Mouse (Mus musculus) forebrain, embryonic 15.5 days (tissue): ENCODE data around the gene Serpina3b. TPM values are rescaled to one million over a fixed set of nuclear protein-coding genes. Genes with fewer than 3 reads are reported as not detected.
"Not testable (repeated sequence)": the region's sequence is repeated elsewhere in the genome, so short reads cannot be mapped to it uniquely, and the experiment has no call there.

Experiments
- ATAC-seq: fragments of 200-750 bp; cut with Nextera tagmentation; replicated peaks from 2 replicates; pipeline ENCODE4 v1.8.0; 2017; ENCODE audit warnings: mild to moderate bottlenecking, moderate TSS enrichment, moderate library complexity
- H3K27ac ChIP-seq: fragments of 300-500 bp; sonication (generic); replicated peaks from 2 replicates; pipeline ENCODE4 v1.5.1; 2015; ENCODE audit warnings: mild to moderate bottlenecking, inconsistent platforms
- H3K27me3 ChIP-seq: fragments of 300-500 bp; sonication (generic); 2 replicates; pipeline ENCODE4 v1.6.1; 2015; ENCODE audit warnings: inconsistent platforms
- H3K36me3 ChIP-seq: fragments of 300-500 bp; sonication (generic); 2 replicates; pipeline ENCODE4 v1.6.1; 2015; ENCODE audit warnings: mild to moderate bottlenecking, inconsistent platforms
- H3K4me1 ChIP-seq: fragments of 300-500 bp; sonication (generic); 2 replicates; pipeline ENCODE4 v1.6.1; 2015; ENCODE audit warnings: inconsistent platforms
- H3K4me2 ChIP-seq: fragments of 300-500 bp; sonication (generic); replicated peaks from 2 replicates; pipeline ENCODE4 v1.6.1; 2015; ENCODE audit warnings: mild to moderate bottlenecking, inconsistent platforms
- H3K4me3 ChIP-seq: fragments of 300-500 bp; sonication (generic); 2 replicates; pipeline ENCODE4 v1.5.1; 2015; ENCODE audit warnings: mild to moderate bottlenecking, inconsistent platforms
- H3K9ac ChIP-seq: fragments of 300-500 bp; sonication (generic); replicated peaks from 2 replicates; pipeline ENCODE4 v1.6.1; 2015; ENCODE audit warnings: mild to moderate bottlenecking, inconsistent platforms
- H3K9me3 ChIP-seq: fragments of 300-500 bp; sonication (generic); 2 replicates; pipeline ENCODE4 v1.6.1; 2016; ENCODE audit warnings: inconsistent platforms
- WGBS: fragments of 180-500 bp; shearing (Covaris S2); methylation state at CpG from one replicate; pipeline ENCODE4 v1.1.7; 2015; ENCODE audit warnings: mixed read lengths; 5-methylcytosine and 5-hydroxymethylcytosine counted together
- polyA plus RNA-seq: library from polyadenylated mRNA; unstranded; fragments of >200 nt; fragmentation: Nextera tagmentation; extraction: Ambion mirVana; gene quantifications from 2 replicates; pipeline ENCODE4 v1.2.1, GENCODE M21; 2015

Serpina3b gene
- polyA plus RNA-seq = not detected in 2 replicates

DNA sequence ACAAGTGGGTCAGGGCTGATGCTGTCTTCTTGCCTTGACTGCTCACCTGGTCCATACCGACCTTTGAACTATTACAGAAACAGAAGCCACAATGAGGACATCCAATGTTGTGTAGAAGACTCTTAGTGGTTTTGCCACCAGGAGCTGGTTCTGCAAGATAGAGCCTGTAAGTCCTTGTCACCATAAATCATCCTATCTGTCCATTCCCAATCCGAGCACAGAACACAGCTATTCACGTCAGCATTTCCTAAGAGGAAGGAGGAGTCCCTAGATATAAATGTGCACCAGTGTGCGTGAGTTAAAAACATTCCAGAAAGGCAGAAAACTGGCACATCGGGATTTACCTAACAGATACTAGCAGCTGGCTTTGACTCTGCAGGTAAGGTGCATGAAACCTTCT lies at the start of gene Serpina3b:
Gene Serpina3b (plus strand): TSS at position 301 of the 400 bp plus-strand sequence.
- Histone ChIP-seq H3K4me3 (no peak within 1 kb of the TSS), H3K9me3 (no peaks in the 10 kb centered on the region), H3K4me1 (no peaks in the 10 kb centered on the region), H3K27ac (no peak within 1 kb of the TSS), H3K27me3 (no peaks in the 10 kb centered on the region), H3K4me2 (no peak within 1 kb of the TSS), H3K36me3 (no peaks in the 10 kb centered on the region), H3K9ac (no peak within 1 kb of the TSS)
- ATAC-seq = no peak
- WGBS = 88% methylated on average over 5 of the region's 5 CpGs

DNA sequence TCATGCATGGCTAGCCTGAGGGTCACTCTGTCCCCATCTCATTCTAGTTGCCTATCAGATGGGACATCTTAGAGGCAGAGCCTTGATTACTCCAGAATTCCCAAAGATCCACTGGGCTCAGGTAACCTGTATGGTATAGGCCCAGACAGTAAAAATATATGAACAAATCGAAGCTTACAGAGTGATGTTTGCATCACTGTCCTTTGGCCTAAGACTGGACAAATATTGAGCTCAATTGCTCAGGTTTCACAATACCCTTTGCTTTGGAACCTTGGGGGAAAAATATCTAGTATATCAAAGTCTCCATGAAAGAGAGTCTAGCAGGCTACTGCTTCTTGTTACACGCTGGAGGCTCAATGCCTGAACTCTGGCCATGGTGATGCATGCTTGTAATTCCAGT lies 37.7 kb upstream of the Serpina3b start:
- no peak overlapping the region for H3K4me3 ChIP-seq
- H3K4me2 ChIP-seq = no peak overlapping the region
- WGBS = 85% methylated on average over 2 of the region's 2 CpGs
- H3K4me1 ChIP-seq = no peaks in the 10 kb centered on the region
- H3K27me3 ChIP-seq = no peaks in the 10 kb centered on the region
- no peak overlapping the region for H3K9ac ChIP-seq
- no peak for ATAC-seq
- no peak overlapping the region for H3K27ac ChIP-seq
- no peaks in the 10 kb centered on the region for H3K36me3 ChIP-seq
- no peaks in the 10 kb centered on the region for H3K9me3 ChIP-seq

DNA sequence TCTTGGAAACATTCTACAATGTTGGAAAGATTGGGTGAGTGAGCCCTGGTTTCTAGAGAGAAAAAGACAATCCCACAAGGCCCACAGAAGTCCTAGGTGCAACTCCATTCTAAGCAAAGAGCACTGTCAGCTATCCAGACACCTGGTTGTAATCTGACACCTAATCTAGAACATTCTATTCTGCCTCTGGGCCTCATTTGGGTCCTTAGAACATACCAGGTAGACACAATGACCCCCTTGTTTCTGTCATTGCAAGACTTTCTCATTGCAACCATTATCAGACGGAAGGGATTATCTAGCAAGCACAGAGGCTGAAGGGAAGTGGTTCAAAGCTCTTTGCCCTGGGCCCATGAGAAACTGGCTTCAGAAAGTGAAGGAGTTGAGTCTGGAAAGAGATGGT lies 36.5 kb upstream of the Serpina3b start:
- no peaks in the 10 kb centered on the region for H3K4me1 ChIP-seq
- H3K4me3 ChIP-seq = no peak overlapping the region
- no peaks in the 10 kb centered on the region for H3K27me3 ChIP-seq
- no peak overlapping the region for H3K9ac ChIP-seq
- 82% methylated on average over 1 of the region's 1 CpGs for WGBS
- no peak for ATAC-seq
- H3K4me2 ChIP-seq = no peak overlapping the region
- no peak overlapping the region for H3K27ac ChIP-seq
- no peaks in the 10 kb centered on the region for H3K9me3 ChIP-seq
- no peaks in the 10 kb centered on the region for H3K36me3 ChIP-seq

DNA sequence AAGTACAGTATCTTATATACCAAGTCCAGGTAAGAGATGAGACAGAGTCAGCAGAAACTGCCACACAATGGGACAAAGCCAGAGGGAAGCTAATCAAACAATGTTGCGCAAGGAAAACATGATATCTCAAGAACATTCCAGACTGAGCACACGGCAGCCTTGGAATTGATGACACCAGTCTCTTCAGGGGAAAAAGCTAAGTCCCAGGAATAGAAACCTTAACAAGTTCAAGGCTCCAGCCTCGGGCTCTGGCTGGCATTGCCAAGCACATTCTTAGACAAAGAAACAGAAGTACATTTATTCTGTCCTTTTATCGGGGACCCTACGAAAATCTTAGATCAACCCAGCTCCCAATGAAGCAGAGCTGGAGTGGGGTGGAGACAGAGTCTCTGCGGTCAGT lies 27.0 kb upstream of the Serpina3b start, which contains the start of gene Serpina5:
Gene Serpina5 (plus strand): TSS at position 346 of the 400 bp plus-strand sequence.
- Histone ChIP-seq H3K4me3 (no peak within 1 kb of the TSS), H3K27me3 (no peaks in the 10 kb centered on the region), H3K9ac (no peak within 1 kb of the TSS), H3K4me2 (no peak within 1 kb of the TSS), H3K36me3 (no peaks in the 10 kb centered on the region), H3K9me3 (no peaks in the 10 kb centered on the region), H3K4me1 (no peaks in the 10 kb centered on the region), H3K27ac (no peak within 1 kb of the TSS)
- no peak for ATAC-seq
- 93% methylated on average over 6 of the region's 6 CpGs for WGBS

DNA sequence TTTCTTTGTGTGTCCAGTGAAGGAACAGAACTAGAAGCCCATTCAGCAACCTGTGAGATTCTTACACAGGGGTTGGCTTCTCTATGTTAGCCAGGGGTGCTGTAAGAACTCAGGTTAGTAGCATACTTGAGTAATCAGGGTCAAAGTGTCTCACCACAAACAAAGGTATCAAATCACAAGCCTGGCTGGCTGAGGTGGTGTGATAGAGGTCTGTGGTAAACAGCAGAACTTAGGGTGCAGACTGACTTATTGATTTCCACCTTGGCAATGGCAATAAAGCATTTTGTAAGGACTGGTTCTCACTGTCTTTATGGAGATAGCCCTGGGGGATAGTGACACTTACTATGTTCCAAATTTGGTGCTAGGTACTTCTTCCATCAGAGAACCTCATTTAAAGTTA lies 21.9 kb upstream of the Serpina3b start:
- H3K4me2 ChIP-seq = no peak overlapping the region
- H3K36me3 ChIP-seq = no peaks in the 10 kb centered on the region
- no peaks in the 10 kb centered on the region for H3K4me1 ChIP-seq
- no peak overlapping the region for H3K9ac ChIP-seq
- no peaks in the 10 kb centered on the region for H3K27me3 ChIP-seq
- no peak for ATAC-seq
- no peaks in the 10 kb centered on the region for H3K9me3 ChIP-seq
- H3K27ac ChIP-seq = no peak overlapping the region
- H3K4me3 ChIP-seq = no peak overlapping the region

DNA sequence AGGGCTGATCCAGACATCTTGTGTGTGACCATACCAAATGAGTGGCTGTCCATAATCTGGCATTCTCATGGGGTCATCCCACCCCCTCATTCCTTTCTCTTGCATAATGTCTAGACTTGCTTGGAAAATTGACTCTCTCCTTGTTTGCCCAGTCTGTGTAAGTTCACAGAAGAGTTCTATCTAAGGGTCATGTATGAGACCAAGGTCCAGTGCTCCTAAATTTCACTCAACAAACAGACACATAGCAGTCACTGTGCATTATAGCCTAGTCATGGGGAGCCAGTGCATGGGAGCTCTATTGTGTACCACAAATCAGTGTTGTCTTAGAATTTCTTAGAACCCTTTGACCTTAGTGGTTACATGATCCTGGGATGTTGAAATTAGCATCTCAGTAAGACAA lies 20.9 kb upstream of the Serpina3b start:
- no peaks in the 10 kb centered on the region for H3K27me3 ChIP-seq
- ATAC-seq = no peak
- no peak overlapping the region for H3K4me3 ChIP-seq
- H3K27ac ChIP-seq = no peak overlapping the region
- no peaks in the 10 kb centered on the region for H3K36me3 ChIP-seq
- H3K9me3 ChIP-seq = no peaks in the 10 kb centered on the region
- no peak overlapping the region for H3K4me2 ChIP-seq
- H3K9ac ChIP-seq = no peak overlapping the region
- H3K4me1 ChIP-seq = no peaks in the 10 kb centered on the region

DNA sequence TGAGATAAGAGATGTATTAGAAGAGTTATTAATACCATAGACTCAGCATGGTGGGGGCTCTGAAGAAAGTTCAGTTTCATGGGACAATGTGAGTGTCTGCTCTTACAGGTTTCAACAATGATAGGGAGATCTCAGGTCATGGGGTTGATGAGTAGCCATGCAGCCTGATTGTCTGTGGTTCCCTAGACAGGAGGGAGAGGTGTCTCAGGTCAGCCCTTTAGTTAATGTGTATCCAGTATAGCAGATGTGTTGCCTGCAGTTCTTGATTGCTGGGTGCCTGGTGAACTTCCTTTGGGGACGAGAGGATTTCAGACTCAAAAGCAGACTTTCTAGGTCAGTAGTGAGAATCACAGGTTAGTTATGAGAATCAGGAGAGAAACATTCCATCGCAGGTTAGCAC lies 19.3 kb upstream of the Serpina3b start:
- H3K4me1 ChIP-seq = no peaks in the 10 kb centered on the region
- no peaks in the 10 kb centered on the region for H3K9me3 ChIP-seq
- no peaks in the 10 kb centered on the region for H3K27me3 ChIP-seq
- WGBS = 79% methylated on average over 2 of the region's 2 CpGs
- H3K36me3 ChIP-seq = no peaks in the 10 kb centered on the region
- H3K9ac ChIP-seq = no peak overlapping the region
- no peak for ATAC-seq
- no peak overlapping the region for H3K4me2 ChIP-seq
- no peak overlapping the region for H3K4me3 ChIP-seq
- H3K27ac ChIP-seq = no peak overlapping the region

DNA sequence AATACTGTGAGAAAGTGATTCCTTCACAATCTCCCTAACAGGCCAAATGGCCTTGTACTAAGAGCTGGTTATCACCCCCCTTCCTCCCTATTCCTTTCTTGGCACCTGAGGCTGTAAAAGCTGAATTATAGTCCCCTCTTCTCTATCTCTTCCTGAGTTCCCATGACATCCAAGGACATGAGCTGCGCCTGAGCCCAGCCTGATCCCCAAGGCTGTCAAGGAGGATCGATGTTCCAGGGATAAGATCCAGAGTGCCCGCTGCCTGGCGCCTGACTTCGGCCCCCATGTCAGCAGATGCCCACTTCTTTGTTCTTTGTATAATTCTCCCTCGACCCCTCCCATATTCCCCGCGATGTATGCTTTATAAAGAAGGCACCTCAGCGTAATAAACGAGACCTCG lies 15.5 kb upstream of the Serpina3b start, which contains the start of gene Serpina3a:
Gene Serpina3a (plus strand): TSS at position 392 of the 400 bp plus-strand sequence.
- ATAC-seq, H3K9me3 ChIP-seq: not testable (repeated sequence)
- WGBS = 86% methylated on average over 11 of the region's 11 CpGs

DNA sequence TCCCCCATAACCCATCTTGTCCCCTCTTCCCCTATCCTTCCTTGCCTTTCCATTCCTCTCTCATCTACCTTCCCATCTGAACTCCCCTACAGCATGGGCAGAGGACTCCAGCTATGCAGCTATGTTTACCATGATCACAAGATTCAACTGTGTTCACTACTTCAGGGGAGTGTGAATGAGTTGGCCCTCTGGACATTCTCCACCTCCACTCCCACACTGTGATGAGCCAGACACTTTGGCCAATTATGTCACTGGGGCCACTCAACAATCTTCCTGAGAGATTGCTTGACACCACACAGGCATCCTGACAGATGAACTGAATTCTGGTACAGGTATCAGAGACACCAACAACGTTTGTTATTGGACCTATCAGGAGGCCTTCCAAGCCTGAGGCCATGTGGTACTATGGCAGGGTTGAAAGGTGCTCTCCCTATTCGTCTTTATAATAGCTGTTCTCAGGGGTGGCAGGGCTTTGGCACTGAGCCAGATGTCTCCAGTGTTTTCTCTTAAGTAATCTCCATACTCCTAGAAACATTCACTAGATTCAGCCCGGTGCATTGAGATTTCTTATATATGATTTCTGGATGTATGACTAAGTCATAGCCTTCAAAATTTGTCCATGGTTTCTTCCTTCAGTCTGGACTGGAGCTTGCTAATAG lies 12.7 kb upstream of the Serpina3b start:
- Histone ChIP-seq H3K36me3 (no peaks in the 10 kb centered on the region), H3K4me1 (no peaks in the 10 kb centered on the region), H3K9me3 (no peaks in the 10 kb centered on the region), H3K9ac (no peak overlapping the region), H3K27ac (no peak overlapping the region), H3K4me2 (no peak overlapping the region), H3K27me3 (no peaks in the 10 kb centered on the region), H3K4me3 (no peak overlapping the region)
- no peak for ATAC-seq
- WGBS = 52% methylated on average over 3 of the region's 3 CpGs

More for the DNA sequence above, 15.5 kb upstream of the Serpina3b start, which contains the start of gene Serpina3a:
- not testable (repeated sequence) for H3K27me3 ChIP-seq, H3K4me3 ChIP-seq, H3K4me1 ChIP-seq, H3K27ac ChIP-seq, H3K9ac ChIP-seq, H3K36me3 ChIP-seq, H3K4me2 ChIP-seq

DNA sequence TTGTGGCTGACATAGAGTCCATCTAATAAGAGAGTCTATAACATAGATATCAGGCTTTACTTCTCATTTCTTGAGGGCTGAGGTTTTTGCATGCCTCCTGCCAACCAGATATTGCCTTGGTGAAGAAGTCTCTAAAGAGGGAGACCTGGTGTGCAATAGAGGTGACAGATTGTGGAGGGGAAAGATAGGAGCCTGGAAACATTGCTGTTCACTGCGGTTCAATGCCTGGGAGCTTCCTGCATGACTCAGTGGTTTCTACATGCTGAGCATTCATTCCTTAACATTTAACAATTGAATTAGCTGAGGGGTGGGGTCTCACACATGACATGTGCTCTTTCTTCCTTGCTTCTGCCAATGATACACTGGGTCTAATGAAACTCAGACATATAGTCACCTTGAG lies 4.7 kb upstream of the Serpina3b start:
- WGBS = 90% methylated on average over 1 of the region's 1 CpGs
- no peak for ATAC-seq
- Histone ChIP-seq H3K4me3 (no peak overlapping the region), H3K4me2 (no peak overlapping the region), H3K27me3 (no peaks in the 10 kb centered on the region), H3K9ac (no peak overlapping the region), H3K36me3 (no peaks in the 10 kb centered on the region), H3K4me1 (no peaks in the 10 kb centered on the region), H3K27ac (no peak overlapping the region), H3K9me3 (no peaks in the 10 kb centered on the region)

DNA sequence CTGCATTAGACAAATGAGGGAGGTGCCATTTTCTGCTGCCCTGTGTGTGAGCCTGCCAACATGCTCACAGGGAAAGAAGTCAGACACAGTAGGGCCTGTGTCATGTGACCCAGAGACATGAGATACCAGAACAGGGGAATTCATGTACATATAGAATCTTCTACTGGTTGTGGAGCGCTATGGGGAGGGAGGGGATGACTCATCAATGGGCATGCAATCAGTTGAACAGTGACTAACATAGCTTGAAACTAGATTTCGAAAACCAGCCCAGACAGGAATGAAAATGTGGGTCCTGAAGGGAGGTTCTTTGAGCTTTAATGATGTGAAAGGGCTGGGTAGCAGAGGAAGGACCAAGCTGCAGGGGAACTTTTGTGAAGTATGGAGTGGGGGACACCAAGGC lies 3.8 kb upstream of the Serpina3b start:
- Histone ChIP-seq H3K27me3 (no peaks in the 10 kb centered on the region), H3K4me1 (no peaks in the 10 kb centered on the region), H3K9ac (no peak overlapping the region), H3K27ac (no peak overlapping the region), H3K9me3 (no peaks in the 10 kb centered on the region), H3K4me3 (no peak overlapping the region), H3K36me3 (no peaks in the 10 kb centered on the region), H3K4me2 (no peak overlapping the region)
- no peak for ATAC-seq
- WGBS = 82% methylated on average over 2 of the region's 2 CpGs

DNA sequence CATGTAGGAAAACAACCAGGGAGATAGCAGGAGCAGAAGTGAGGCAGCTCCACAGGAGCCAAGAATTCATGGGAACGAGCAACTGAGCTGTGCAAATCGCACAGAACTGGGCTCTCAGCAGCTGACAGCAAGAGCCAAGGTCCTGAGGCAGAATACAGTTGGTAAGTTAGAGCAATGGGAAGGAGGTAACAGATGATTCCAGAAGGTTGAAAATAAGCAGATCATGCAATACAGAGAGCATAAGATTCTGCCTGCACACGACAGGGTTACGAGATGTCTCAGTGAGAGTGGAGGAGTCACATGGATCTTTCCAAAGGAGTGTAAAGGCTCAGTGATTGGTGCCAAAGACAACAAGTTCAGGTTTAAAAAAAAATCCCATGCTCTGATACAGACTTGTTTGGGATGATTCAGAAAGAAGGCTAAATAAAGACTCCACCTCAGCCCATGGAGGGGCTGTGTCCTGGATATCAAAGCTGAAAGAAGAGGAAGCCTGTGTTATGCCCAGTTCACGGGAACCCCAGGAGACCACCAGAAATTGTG lies 2.7 kb upstream of the Serpina3b start:
- Histone ChIP-seq H3K9me3 (no peaks in the 10 kb centered on the region), H3K4me1 (no peaks in the 10 kb centered on the region), H3K9ac (no peak overlapping the region), H3K4me3 (no peak overlapping the region), H3K4me2 (no peak overlapping the region), H3K27ac (no peak overlapping the region), H3K27me3 (no peaks in the 10 kb centered on the region), H3K36me3 (no peaks in the 10 kb centered on the region)
- 83% methylated on average over 5 of the region's 5 CpGs for WGBS
- ATAC-seq = no peak

DNA sequence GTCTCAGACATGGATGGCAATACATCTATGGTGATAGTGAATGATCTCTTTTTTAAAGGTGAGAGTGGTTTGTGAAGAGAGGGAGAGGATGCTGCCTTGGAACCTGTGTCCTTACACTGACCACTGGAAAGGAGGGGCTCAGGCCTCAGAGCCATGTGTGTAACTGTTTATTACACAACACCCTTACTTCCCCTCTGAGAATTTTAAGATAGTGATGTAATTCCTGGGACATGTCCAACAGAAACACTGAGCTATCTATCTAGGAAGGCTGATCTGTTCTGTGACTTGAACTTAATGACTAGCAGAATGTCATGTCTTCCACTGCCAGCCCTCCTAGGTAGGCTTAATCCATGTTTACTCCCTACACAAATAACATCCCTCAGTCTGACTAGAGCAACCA lies 3.2 kb downstream of the Serpina3b start:
- no peak overlapping the region for H3K4me3 ChIP-seq
- no peak overlapping the region for H3K4me2 ChIP-seq
- H3K36me3 ChIP-seq = no peaks in the 10 kb centered on the region
- no peak overlapping the region for H3K27ac ChIP-seq
- ATAC-seq = no peak
- H3K9me3 ChIP-seq = no peaks in the 10 kb centered on the region
- no peaks in the 10 kb centered on the region for H3K4me1 ChIP-seq
- H3K27me3 ChIP-seq = no peaks in the 10 kb centered on the region
- no peak overlapping the region for H3K9ac ChIP-seq
